Mouse (Mus musculus) neural tube, embryonic 14.5 days (tissue): ENCODE measurements around the gene Fto. TPM values are rescaled to one million over a fixed set of nuclear protein-coding genes. Genes with fewer than 3 reads are reported as not detected.

Experiments
- ATAC-seq: fragments of 200-750 bp; cut with Nextera tagmentation; 2 replicates; pipeline ENCODE4 v1.8.0; 2017; ENCODE audit warnings: low read depth, mild to moderate bottlenecking, moderate TSS enrichment, moderate library complexity
- H3K27ac ChIP-seq: fragments of 300-500 bp; sonication (generic); 2 replicates; pipeline ENCODE4 v1.5.1; 2014; ENCODE audit warnings: low read depth, mild to moderate bottlenecking, control low read depth, low read length, moderate library complexity, mixed read lengths
- H3K27me3 ChIP-seq: fragments of 300-500 bp; sonication (generic); 2 replicates; pipeline ENCODE4 v1.6.1; 2014; ENCODE audit warnings: low read length; ENCODE audit not compliant: control insufficient read depth, insufficient read depth
- H3K36me3 ChIP-seq: fragments of 300-500 bp; sonication (generic); 2 replicates; pipeline ENCODE4 v1.6.1; 2014; ENCODE audit warnings: low read length, mixed read lengths; ENCODE audit not compliant: control insufficient read depth, insufficient read depth
- H3K4me1 ChIP-seq: fragments of 300-500 bp; sonication (generic); 2 replicates; pipeline ENCODE4 v1.6.1; 2014; ENCODE audit warnings: low read length; ENCODE audit not compliant: control insufficient read depth, insufficient read depth
- H3K4me2 ChIP-seq: fragments of 300-500 bp; sonication (generic); 2 replicates; pipeline ENCODE4 v1.6.1; 2014; ENCODE audit warnings: mild to moderate bottlenecking, low read depth, low read length, control low read depth
- H3K4me3 ChIP-seq: fragments of 300-500 bp; sonication (generic); 2 replicates; pipeline ENCODE4 v1.5.1; 2014; ENCODE audit warnings: low read depth, low read length, control low read depth, mixed read lengths
- H3K9ac ChIP-seq: fragments of 300-500 bp; sonication (generic); replicated peaks from 2 replicates; pipeline ENCODE4 v1.6.1; 2014; ENCODE audit warnings: low read depth, mild to moderate bottlenecking, control low read depth, low read length, mixed read lengths
- H3K9me3 ChIP-seq: fragments of 300-500 bp; sonication (generic); 2 replicates; pipeline ENCODE4 v1.6.1; 2016; ENCODE audit warnings: low read length; ENCODE audit not compliant: control insufficient read depth
- WGBS: fragments of 180-500 bp; shearing (Covaris S2); extraction: QIAGEN DNeasy Blood & Tissue Kit; methylation state at CpG from one replicate; pipeline ENCODE4 v1.1.7; 2014; 5-methylcytosine and 5-hydroxymethylcytosine counted together
- polyA plus RNA-seq: library from polyadenylated mRNA; unstranded; fragments of >200 nt; fragmentation: Nextera tagmentation; extraction: Ambion mirVana; gene quantifications from 2 replicates; pipeline ENCODE4 v1.2.1, GENCODE M21; 2014

Gene Fto
- polyA plus RNA-seq, 1 experiment from 2014 or later = 144 TPM

DNA sequence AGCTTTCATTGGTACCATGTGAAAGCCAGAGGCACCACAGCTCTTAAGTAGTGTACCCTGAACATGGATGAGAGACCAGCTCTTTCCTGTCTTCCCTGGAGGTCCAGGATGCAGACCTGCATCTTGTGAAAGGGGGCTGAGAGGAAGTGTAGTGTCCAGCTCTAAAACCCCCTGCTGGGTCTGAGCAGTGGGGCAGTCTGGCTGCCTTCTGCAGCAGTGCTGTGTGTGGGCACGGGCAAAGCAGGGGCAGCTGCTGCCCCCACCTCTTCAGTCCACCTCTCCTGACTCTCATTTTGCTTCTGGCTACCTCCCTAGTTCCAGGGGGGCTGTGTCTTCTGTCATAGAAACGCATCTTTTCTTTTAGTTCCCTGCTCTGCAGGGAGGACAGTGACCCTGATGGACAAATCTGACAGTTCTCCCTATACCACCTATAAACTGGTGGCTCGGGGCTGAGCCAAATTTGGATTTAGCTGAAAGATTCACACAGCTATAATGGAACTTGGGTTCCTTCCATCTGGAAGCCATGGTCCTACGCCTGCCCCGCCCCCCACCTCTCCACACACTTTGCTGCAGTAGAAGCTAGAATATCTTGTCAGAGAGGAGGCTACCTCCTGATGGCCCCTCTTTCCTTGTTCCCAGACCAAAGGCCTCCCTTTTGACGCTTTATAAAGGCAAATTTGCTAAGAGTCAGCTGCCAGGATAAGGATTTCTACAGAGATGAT is 371.4 kb downstream of the Fto start:
- no peaks in the 10 kb centered on the region for H3K4me1 ChIP-seq
- H3K4me3 ChIP-seq = no peak overlapping the region
- H3K9me3 ChIP-seq = no peaks in the 10 kb centered on the region
- H3K9ac ChIP-seq = no peak overlapping the region
- H3K27ac ChIP-seq = no peak overlapping the region
- no peak for ATAC-seq
- H3K36me3 ChIP-seq = no peaks in the 10 kb centered on the region
- no peak overlapping the region for H3K4me2 ChIP-seq
- WGBS = 77% methylated on average over 6 of the region's 6 CpGs
- peaks cover 10% of the 10 kb centered on the region; the same call in 1 of the 2 replicates for H3K27me3 ChIP-seq

DNA sequence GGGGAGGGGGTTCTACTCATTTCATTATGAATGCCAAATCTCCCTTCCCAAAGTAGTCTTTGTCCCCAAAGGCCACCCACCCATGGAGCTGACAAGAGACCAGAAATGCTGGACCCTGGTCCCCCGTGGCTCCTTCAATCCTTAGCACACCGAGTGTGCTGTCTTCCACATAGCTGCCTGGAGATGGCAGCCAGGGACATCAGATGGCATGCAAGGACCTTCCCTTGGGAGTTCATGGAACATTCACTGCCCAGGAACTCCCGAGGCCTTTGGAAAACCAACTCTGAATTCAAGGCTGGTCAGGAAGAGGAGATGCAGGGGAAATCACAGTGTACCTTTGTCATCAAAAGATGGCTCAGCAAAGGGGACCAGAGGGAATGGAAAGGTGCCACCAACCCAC is 372.1 kb downstream of the Fto start:
- no peak overlapping the region for H3K9ac ChIP-seq
- no peaks in the 10 kb centered on the region for H3K4me1 ChIP-seq
- no peaks in the 10 kb centered on the region for H3K9me3 ChIP-seq
- no peak for ATAC-seq
- H3K4me3 ChIP-seq = no peak overlapping the region
- H3K4me2 ChIP-seq = no peak overlapping the region
- H3K36me3 ChIP-seq = no peaks in the 10 kb centered on the region
- WGBS = 33% methylated on average over 3 of the region's 3 CpGs
- H3K27ac ChIP-seq = no peak overlapping the region
- peaks cover 8% of the 10 kb centered on the region; the same call in 1 of the 2 replicates for H3K27me3 ChIP-seq

DNA sequence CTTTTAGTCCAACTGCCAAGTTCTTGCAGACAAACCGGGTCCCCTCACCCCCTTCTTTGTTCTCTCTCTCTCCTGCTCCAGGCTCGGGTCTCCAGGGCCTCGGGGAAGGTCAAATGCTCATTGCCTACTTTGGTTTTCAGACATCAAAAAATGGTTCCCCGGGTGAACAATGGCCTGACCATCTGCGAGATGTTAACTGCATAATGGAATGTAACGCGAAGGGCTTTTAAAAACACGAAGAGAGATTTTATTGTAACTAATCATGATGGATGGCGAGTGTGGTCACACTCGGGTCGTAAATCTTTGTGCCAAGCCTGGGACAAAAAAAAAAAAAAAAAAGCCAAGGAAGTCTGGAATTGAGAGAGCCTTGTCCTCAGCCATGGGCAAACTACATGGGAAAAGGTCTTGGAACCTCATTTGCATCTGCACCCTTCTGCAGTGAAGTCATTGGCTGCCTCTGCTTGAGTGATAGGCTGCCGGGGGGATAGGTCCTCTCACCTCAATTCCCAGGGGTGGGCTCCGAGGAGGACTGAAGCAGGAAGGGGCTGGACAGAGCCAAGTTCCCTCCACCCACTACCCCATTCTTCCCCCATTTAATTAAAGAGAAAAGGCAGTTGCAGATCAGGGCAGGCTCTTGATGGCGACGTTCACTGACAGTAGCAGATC is 378.9 kb downstream of the Fto start:
- H3K27ac ChIP-seq = no peak overlapping the region
- no peak overlapping the region for H3K4me2 ChIP-seq
- H3K4me1 ChIP-seq = 0 out of 2 replicates have a peak, but pooled peaks cover 6% of the 10 kb centered on the region
- no peaks in the 10 kb centered on the region for H3K9me3 ChIP-seq
- no peak overlapping the region for H3K9ac ChIP-seq
- H3K27me3 ChIP-seq = 0 out of 2 replicates have a peak, but pooled peaks cover 4% of the 10 kb centered on the region
- H3K4me3 ChIP-seq = no peak overlapping the region
- 10% methylated on average over 15 of the region's 15 CpGs for WGBS
- no peaks in the 10 kb centered on the region for H3K36me3 ChIP-seq
- no peak for ATAC-seq

- H3K9ac ChIP-seq = no peak overlapping the region
- no peak overlapping the region for H3K27ac ChIP-seq
- H3K4me1 ChIP-seq = 0 out of 2 replicates have a peak, but pooled peaks cover 6% of the 10 kb centered on the region
- H3K4me2 ChIP-seq = no peak overlapping the region
- ATAC-seq = no peak
- H3K4me3 ChIP-seq = no peak overlapping the region
- H3K9me3 ChIP-seq = no peaks in the 10 kb centered on the region
- H3K27me3 ChIP-seq = no peaks in the 10 kb centered on the region; the same call in 1 of the 2 replicates
- 76% methylated on average over 5 of the region's 5 CpGs for WGBS
- H3K36me3 ChIP-seq = no peaks in the 10 kb centered on the region
These were observed 393.2 kb downstream of the Fto start for GRCm38 (mm10) chr8:91706533-91706932.

- Histone ChIP-seq H3K4me2 (no peak overlapping the region), H3K36me3 (no peaks in the 10 kb centered on the region), H3K4me1 (0 out of 2 replicates have a peak, but pooled peaks cover 8% of the 10 kb centered on the region), H3K9ac (no peak overlapping the region), H3K27ac (no peak overlapping the region), H3K27me3 (no peaks in the 10 kb centered on the region; the same call in 1 of the 2 replicates), H3K9me3 (no peaks in the 10 kb centered on the region), H3K4me3 (no peak overlapping the region)
- WGBS = 23% methylated on average over 7 of the region's 7 CpGs
- ATAC-seq = no peak
These were observed 395.3 kb downstream of the Fto start for GRCm38 (mm10) chr8:91708661-91709060.

DNA sequence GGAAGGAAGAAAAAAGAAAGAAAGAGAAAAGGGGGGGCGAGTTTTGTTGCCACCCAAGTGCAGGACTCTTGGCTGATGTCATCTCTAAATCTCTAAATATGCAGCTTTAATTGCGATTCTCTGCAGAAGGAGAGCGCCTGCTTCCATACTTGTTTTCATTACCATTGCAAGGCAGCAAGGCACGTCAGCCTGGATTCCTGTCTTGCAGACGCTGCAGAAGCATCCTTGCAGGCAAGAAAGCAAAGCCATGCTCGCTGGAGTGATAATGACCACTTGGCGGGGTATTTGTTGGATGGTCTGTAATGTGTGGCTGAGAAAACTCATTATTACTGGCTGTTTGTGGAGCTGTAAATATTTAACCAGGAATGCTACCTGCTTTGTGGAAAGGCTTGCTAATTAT is 396.4 kb downstream of the Fto start:
- Histone ChIP-seq H3K9me3 (no peaks in the 10 kb centered on the region), H3K4me1 (0 out of 2 replicates have a peak, but pooled peaks cover 11% of the 10 kb centered on the region), H3K36me3 (no peaks in the 10 kb centered on the region), H3K27me3 (no peaks in the 10 kb centered on the region), H3K27ac (no peak overlapping the region), H3K4me3 (no peak overlapping the region), H3K9ac (no peak overlapping the region), H3K4me2 (no peak overlapping the region)
- ATAC-seq = no peak
- 20% methylated on average over 7 of the region's 7 CpGs for WGBS

GRCm38 (mm10) chr8:91711202-91711601 is 397.9 kb downstream of the Fto start:
- 0 out of 2 replicates have a peak, but pooled peaks cover 11% of the 10 kb centered on the region for H3K4me1 ChIP-seq
- no peak overlapping the region for H3K4me2 ChIP-seq
- H3K9me3 ChIP-seq = no peaks in the 10 kb centered on the region
- no peaks in the 10 kb centered on the region for H3K36me3 ChIP-seq
- no peak overlapping the region for H3K27ac ChIP-seq
- no peak for ATAC-seq
- no peaks in the 10 kb centered on the region for H3K27me3 ChIP-seq
- H3K4me3 ChIP-seq = no peak overlapping the region
- H3K9ac ChIP-seq = no peak overlapping the region
- 45% methylated on average over 6 of the region's 6 CpGs for WGBS

GRCm38 (mm10) chr8:91711981-91712598 is 398.8 kb downstream of the Fto start:
- 30% methylated on average over 6 of the region's 6 CpGs for WGBS
- no peak for ATAC-seq
- Histone ChIP-seq H3K4me2 (no peak overlapping the region; the same call in 1 of the 2 replicates), H3K4me1 (0 out of 2 replicates have a peak, but pooled peaks cover 11% of the 10 kb centered on the region), H3K9me3 (no peaks in the 10 kb centered on the region), H3K36me3 (no peaks in the 10 kb centered on the region), H3K27ac (no peak overlapping the region), H3K9ac (no peak overlapping the region), H3K27me3 (no peaks in the 10 kb centered on the region), H3K4me3 (no peak overlapping the region)
